Mouse (Mus musculus): ENCODE results near the gene Hist1h2ap.
"Not testable (repeated sequence)": the region's sequence is repeated elsewhere in the genome, so short reads cannot be mapped to it uniquely, and the experiment has no call there.

Hist1h2ap gene

GRCm38 (mm10) chr13:21833461-21833860 is at the start of gene Hist1h2ap, which contains the start of gene Hist1h2br:
Gene Hist1h2ap, minus strand, starts transcription at chr13:21833507.
Gene Hist1h2br, plus strand, starts transcription at chr13:21833743.
- not testable (repeated sequence) for DNase-seq

GRCm38 (mm10) chr13:21882760-21883405 is 49.6 kb upstream of the Hist1h2ap start:
- DNase-seq: peak; percentile 28

- DNase-seq: peak; percentile 39
Measured at GRCm38 (mm10) chr13:21881878-21882669, 48.8 kb upstream of the Hist1h2ap start.

GRCm38 (mm10) chr13:21880735-21881134 is 47.4 kb upstream of the Hist1h2ap start:
- no peak for DNase-seq

- not testable (repeated sequence) for DNase-seq
Measured at GRCm38 (mm10) chr13:21865503-21865902, 32.2 kb upstream of the Hist1h2ap start.

GRCm38 (mm10) chr13:21861608-21862007 is 28.3 kb upstream of the Hist1h2ap start:
- DNase-seq: no peak

GRCm38 (mm10) chr13:21855698-21856162 is 22.4 kb upstream of the Hist1h2ap start:
- DNase-seq: peak; percentile 31

- peak; percentile 71 for DNase-seq
Measured at GRCm38 (mm10) chr13:21855146-21855545, 21.8 kb upstream of the Hist1h2ap start.

- DNase-seq: no peak
Measured at GRCm38 (mm10) chr13:21852215-21852945, 19.1 kb upstream of the Hist1h2ap start.

- DNase-seq: not testable (repeated sequence)
Measured at GRCm38 (mm10) chr13:21850696-21851095, 17.4 kb upstream of the Hist1h2ap start.

- no peak for DNase-seq
Measured at GRCm38 (mm10) chr13:21847883-21848282, 14.6 kb upstream of the Hist1h2ap start.

GRCm38 (mm10) chr13:21846356-21846755 is 13.0 kb upstream of the Hist1h2ap start:
- DNase-seq: not testable (repeated sequence)

GRCm38 (mm10) chr13:21840508-21840907 is 7.2 kb upstream of the Hist1h2ap start:
- not testable (repeated sequence) for DNase-seq

- peak; percentile 43 for DNase-seq
Measured at GRCm38 (mm10) chr13:21831418-21832394, 1.6 kb downstream of the Hist1h2ap start, which contains the start of gene Hist1h4n. Gene Hist1h4n, minus strand, starts transcription at chr13:21832196.

GRCm38 (mm10) chr13:21830344-21830743 is 3.0 kb downstream of the Hist1h2ap start:
- peak; percentile 17 for DNase-seq

GRCm38 (mm10) chr13:21828511-21828910 is 4.8 kb downstream of the Hist1h2ap start:
- no peak for DNase-seq

GRCm38 (mm10) chr13:21820082-21820890 is 13.0 kb downstream of the Hist1h2ap start:
- DNase-seq: not testable (repeated sequence)

- peak; percentile 23 for DNase-seq
Measured at GRCm38 (mm10) chr13:21812092-21812491, 21.2 kb downstream of the Hist1h2ap start.

- peak; percentile 59 for DNase-seq
Measured at GRCm38 (mm10) chr13:21811539-21811938, 21.8 kb downstream of the Hist1h2ap start, which contains the start of gene Hist1h4m. Gene Hist1h4m, plus strand, starts transcription at chr13:21811746.

GRCm38 (mm10) chr13:21811074-21811473 is 22.2 kb downstream of the Hist1h2ap start:
- DNase-seq: not testable (repeated sequence)

- not testable (repeated sequence) for DNase-seq
Measured at GRCm38 (mm10) chr13:21810073-21810472, 23.2 kb downstream of the Hist1h2ap start, which contains the start of the genes Hist1h2bq and Hist1h2ao. Gene Hist1h2bq, minus strand, starts transcription at chr13:21810197. Gene Hist1h2ao, plus strand, starts transcription at chr13:21810465.
